Mouse (Mus musculus): Measurements from ENCODE around the gene 2900092C05Rik.

DNA sequence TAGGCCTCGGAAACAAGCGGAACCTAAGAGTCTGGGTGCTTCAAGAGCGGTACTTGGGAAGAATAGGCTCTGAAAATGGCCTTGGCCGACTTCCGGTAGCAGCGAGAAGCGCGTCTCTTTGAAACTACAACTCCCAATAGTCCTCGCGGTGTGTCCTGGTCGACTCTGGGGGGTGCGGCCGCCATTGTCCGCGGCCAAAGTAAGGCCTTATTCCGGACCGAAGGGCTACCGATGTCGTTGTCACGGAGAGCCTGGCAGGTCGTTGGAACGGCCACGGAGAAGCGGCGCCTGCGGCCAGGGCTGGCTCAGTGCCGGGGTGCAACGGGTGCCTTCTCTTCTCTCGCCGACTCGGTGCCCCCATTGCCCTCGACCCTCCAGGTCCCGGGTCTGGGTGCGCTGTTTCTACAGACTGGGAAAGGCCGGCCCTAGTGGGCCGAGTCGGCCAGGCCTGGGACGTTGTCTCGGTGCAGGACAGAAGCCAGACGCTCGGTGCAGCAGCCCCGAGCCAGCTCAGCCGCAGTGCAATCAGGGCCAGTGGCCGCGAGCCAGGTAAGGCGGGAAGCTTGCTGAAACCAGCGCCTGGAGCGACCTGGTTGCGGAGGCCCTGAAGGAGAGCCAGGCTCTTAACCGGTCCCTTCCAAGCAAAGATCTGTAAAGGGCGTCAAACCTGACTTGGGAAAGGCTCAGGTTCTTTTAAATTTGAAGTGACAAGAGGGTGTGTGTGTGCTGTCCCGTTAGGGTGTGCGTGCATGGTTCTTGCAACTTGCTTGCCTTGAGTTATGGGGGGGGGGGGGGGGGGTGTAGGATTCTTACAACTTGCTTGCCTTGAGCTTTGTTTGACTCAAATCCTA lies 33.9 kb upstream of the 2900092C05Rik start, which contains the start of gene Zfp606:
- TF ChIP-seq CTCF (IDR thresholded peaks at IDR 0.05) (peak; percentile 53), EP300 (IDR thresholded peaks at IDR 0.05; ENCODE audit: insufficient read depth, low read depth, low read length) (peak; percentile 51; the same call in 1 of the 2 replicates)

Measured in heart, adult 2 months (tissue).